Mouse (Mus musculus): ENCODE measurements at regions not wholly inside any gene's neighbourhood (a gene's known extent, or its start where the extent isn't known, plus 50 kb on each side); places are given as distances from the start of the nearest gene placed in this dataset.

GRCm38 (mm10) chr3:21961091-21961490, 115.4 kb upstream of the Tbl1xr1 start:
- no peak for DNase-seq (ENCODE audit: low spot score in 2 of 2)

GRCm38 (mm10) chr3:21961746-21962145, 114.7 kb upstream of the Tbl1xr1 start:
- no peak for DNase-seq (ENCODE audit: low spot score in 2 of 2)

GRCm38 (mm10) chr3:21962360-21962782, 114.1 kb upstream of the Tbl1xr1 start:
- no peak for DNase-seq (ENCODE audit: low spot score in 2 of 2)

GRCm38 (mm10) chr3:21962921-21963732, 113.3 kb upstream of the Tbl1xr1 start:
- DNase-seq (ENCODE audit: low spot score in 2 of 2) = no peak

GRCm38 (mm10) chr3:21963733-21964351, 112.6 kb upstream of the Tbl1xr1 start:
- no peak for DNase-seq (ENCODE audit: low spot score in 2 of 2)

- no peak for DNase-seq (ENCODE audit: low spot score in 2 of 2)
Observed at GRCm38 (mm10) chr3:21964438-21964837, 112.0 kb upstream of the Tbl1xr1 start.

- DNase-seq (ENCODE audit: low spot score in 2 of 2) = no peak
Observed at GRCm38 (mm10) chr3:21965556-21965955, 110.9 kb upstream of the Tbl1xr1 start.

GRCm38 (mm10) chr3:21971731-21972130, 104.7 kb upstream of the Tbl1xr1 start:
- DNase-seq (ENCODE audit: low spot score in 2 of 2) = no peak

- no peak for DNase-seq (ENCODE audit: low spot score in 2 of 2)
Observed at GRCm38 (mm10) chr3:21973153-21973552, 103.3 kb upstream of the Tbl1xr1 start.

- DNase-seq (ENCODE audit: low spot score in 2 of 2) = no peak
Observed at GRCm38 (mm10) chr3:21973681-21974080, 102.8 kb upstream of the Tbl1xr1 start.

GRCm38 (mm10) chr3:21974766-21975165, 101.7 kb upstream of the Tbl1xr1 start:
- DNase-seq (ENCODE audit: low spot score in 2 of 2) = no peak

- no peak for DNase-seq (ENCODE audit: low spot score in 2 of 2)
Observed at GRCm38 (mm10) chr3:21977775-21978174, 98.7 kb upstream of the Tbl1xr1 start.

- DNase-seq (ENCODE audit: low spot score in 2 of 2) = no peak
Observed at GRCm38 (mm10) chr3:21982991-21983390, 93.5 kb upstream of the Tbl1xr1 start.

GRCm38 (mm10) chr3:21983993-21984725, 92.3 kb upstream of the Tbl1xr1 start:
- DNase-seq (ENCODE audit: low spot score in 2 of 2) = no peak

- no peak for DNase-seq (ENCODE audit: low spot score in 2 of 2)
Observed at GRCm38 (mm10) chr3:21984807-21985206, 91.6 kb upstream of the Tbl1xr1 start.

GRCm38 (mm10) chr3:21986164-21986892, 90.1 kb upstream of the Tbl1xr1 start:
- no peak for DNase-seq (ENCODE audit: low spot score in 2 of 2)

GRCm38 (mm10) chr3:21986893-21987250, 89.6 kb upstream of the Tbl1xr1 start:
- DNase-seq (ENCODE audit: low spot score in 2 of 2) = no peak

GRCm38 (mm10) chr3:21987455-21988009, 88.9 kb upstream of the Tbl1xr1 start:
- DNase-seq (ENCODE audit: low spot score in 2 of 2) = no peak

- peak; percentile 48 to 67 for DNase-seq (ENCODE audit: low spot score in 2 of 2)
Observed at GRCm38 (mm10) chr3:21988010-21988531, 88.4 kb upstream of the Tbl1xr1 start.

GRCm38 (mm10) chr3:21990526-21990925, 85.9 kb upstream of the Tbl1xr1 start:
- no peak for DNase-seq (ENCODE audit: low spot score in 2 of 2)

GRCm38 (mm10) chr3:21991681-21992152, 84.7 kb upstream of the Tbl1xr1 start:
- DNase-seq (ENCODE audit: low spot score in 2 of 2) = no peak
